Comparison of ENCODE assay signal across 18 mouse cellular contexts in genomic region chr10:107310964-107311490, GRCm38 (mm10). TPM values are rescaled to one million over a fixed set of nuclear protein-coding genes. Genes with fewer than 3 reads are reported as not detected.
"Had no signal": no experiment of that assay in that cellular context is flagged by ENCODE, and none has a peak within 500 bp of the region (broad histone marks: within the 10 kb centered on the region; RNA-seq: fewer than 3 reads in every experiment).

No protein-coding gene starts in this region.

- H3K4me2 ChIP-seq: liver, embryonic 12.5 days; lung, embryonic 15.5 days; midbrain, embryonic 11.5 days; midbrain, embryonic 15.5 days; neural tube, embryonic 12.5 days; stomach, embryonic 15.5 days had no signal

- H3K9me3 ChIP-seq: limb, embryonic 10.5 days; liver, embryonic 12.5 days; lung, embryonic 15.5 days; midbrain, embryonic 15.5 days; neural tube, embryonic 12.5 days; stomach, embryonic 15.5 days had no signal

- H3K27ac ChIP-seq: limb, embryonic 10.5 days; liver, embryonic 12.5 days; lung, embryonic 15.5 days; macrophage; midbrain, embryonic 15.5 days; neural tube, embryonic 12.5 days; stomach, embryonic 15.5 days had no signal

- DNase-seq: kidney, postnatal 25 days; layer of hippocampus, adult 9-11 months; lung, postnatal 14 days; right cerebral cortex, postnatal 14 days; thymus, adult 2 months; thymus, postnatal 25 days had no signal

- H3K9ac ChIP-seq: liver, embryonic 12.5 days; lung, embryonic 15.5 days; midbrain, embryonic 15.5 days; neural tube, embryonic 12.5 days; stomach, embryonic 15.5 days had no signal

- ATAC-seq: liver, embryonic 12.5 days; midbrain, embryonic 15.5 days had no signal

- H3K4me1 ChIP-seq: limb, embryonic 10.5 days; liver, embryonic 12.5 days; lung, embryonic 15.5 days; megakaryocyte, embryonic 14.5 days; midbrain, embryonic 15.5 days; neural tube, embryonic 12.5 days; stomach, embryonic 15.5 days had no signal

- H3K36me3 ChIP-seq: limb, embryonic 10.5 days; liver, embryonic 12.5 days; lung, embryonic 15.5 days; midbrain, embryonic 15.5 days; neural tube, embryonic 12.5 days; stomach, embryonic 15.5 days had no signal

- H3K27me3 ChIP-seq: liver, embryonic 12.5 days; lung, embryonic 15.5 days; megakaryocyte, embryonic 14.5 days; midbrain, embryonic 15.5 days; neural tube, embryonic 12.5 days; stomach, embryonic 15.5 days had no signal

- H3K4me3 ChIP-seq: limb, embryonic 10.5 days; liver, embryonic 12.5 days; lung, embryonic 15.5 days; megakaryocyte, embryonic 14.5 days; midbrain, embryonic 15.5 days; neural tube, embryonic 12.5 days; stomach, embryonic 15.5 days had no signal

RNA-seq across cellular contexts. Expression of gene Lin7a, which starts 39.5 kb away (rescaled TPM):
- total RNA-seq: monocyte, adult 5-6 weeks; neutrophil, adult 5-6 weeks had no signal
- polyA plus RNA-seq: macrophage; spleen, adult 2 months; thymus, adult 2 months had no signal
